Mouse (Mus musculus) erythroblast, embryonic 14.5 days (primary cell): ENCODE measurements around the gene Adprh.

Experiments
- GATA1 ChIP-seq: IDR thresholded peaks from 2 replicates; pipeline ENCODE4 v1.6.1; 2012; ENCODE audit warnings: low read length, inconsistent platforms, mixed read lengths
- TAL1 ChIP-seq: IDR thresholded peaks from 3 replicates; pipeline ENCODE4 v1.6.1; 2012; ENCODE audit warnings: low read length, inconsistent platforms, mixed read lengths

DNA sequence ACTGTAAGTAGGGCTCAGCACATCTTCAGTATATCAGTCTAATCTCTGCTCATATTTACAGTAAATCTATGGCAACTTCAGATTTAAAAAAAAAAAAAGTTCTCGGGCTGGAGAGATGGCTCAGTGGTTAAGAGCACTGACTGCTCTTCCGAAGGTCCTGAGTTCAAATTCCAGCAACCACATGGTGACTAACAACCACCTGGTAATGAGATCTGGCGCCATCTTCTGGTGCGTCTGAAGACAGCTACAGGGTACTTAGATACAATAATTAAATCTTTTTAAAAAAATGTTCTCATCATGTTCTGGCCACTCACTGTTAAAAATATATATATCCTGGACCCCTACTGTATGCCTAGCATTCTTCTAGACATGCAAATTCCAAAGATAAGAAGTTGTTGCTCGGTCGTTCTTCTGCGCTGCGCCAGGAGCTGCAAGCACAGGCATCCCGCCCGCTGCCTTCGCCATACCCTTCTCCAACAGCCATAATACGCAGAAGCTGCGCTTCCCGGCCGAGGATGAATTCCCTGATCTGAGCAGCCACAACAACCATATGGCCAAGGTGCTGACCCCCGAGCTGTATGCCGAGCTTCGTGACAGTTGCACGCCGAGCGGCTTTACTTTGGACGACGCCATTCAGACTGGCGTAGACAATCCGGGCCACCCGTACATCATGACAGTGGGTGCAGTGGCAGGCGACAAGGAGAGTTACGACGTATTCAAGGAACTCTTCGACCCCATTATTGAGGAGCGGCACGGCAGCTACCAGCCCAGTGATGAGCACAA, 30.5 kb upstream of the Adprh start:
- TF ChIP-seq TAL1 (no peak), GATA1 (no peak)
